Mouse (Mus musculus) neural tube, postnatal 0 days (tissue): Measurements from ENCODE around the gene Olfr59. TPM values are rescaled to one million over a fixed set of nuclear protein-coding genes. Genes with fewer than 3 reads are reported as not detected.

Source experiments
- polyA plus RNA-seq: library from polyadenylated mRNA; unstranded; fragments of >200 nt; fragmentation: Nextera tagmentation; extraction: Ambion mirVana; gene quantifications from 2 replicates; pipeline ENCODE4 v1.2.1, GENCODE M21; 2015

Gene Olfr59
- not detected in 2 replicates for polyA plus RNA-seq

GRCm38 (mm10) chr11:74283436-74283835, at the start of gene Olfr59:
Gene Olfr59 (plus strand): TSS chr11:74283736.

GRCm38 (mm10) chr11:74259508-74259907, 24.0 kb upstream of the Olfr59 start, which contains the start of gene Olfr406:
Gene Olfr406 (plus strand): TSS chr11:74259808.

GRCm38 (mm10) chr11:74337931-74338330, 54.4 kb downstream of the Olfr59 start, which contains the start of gene Olfr410:
Gene Olfr410 (minus strand): TSS chr11:74338031.

Other genes with a start within 250 kb of the Olfr59 start
- gene Olfr139, start 227.2 kb upstream of the Olfr59 start, polyA plus RNA-seq, result not detected in 2 replicates
- not detected in 2 replicates for gene Olfr399, start 227.1 kb upstream of the Olfr59 start, polyA plus RNA-seq
- not detected in 2 replicates for gene Zfp616, start 213.8 kb upstream of the Olfr59 start, polyA plus RNA-seq
- not detected in 2 replicates for gene Olfr401, start 170.0 kb upstream of the Olfr59 start, polyA plus RNA-seq
- not detected in 2 replicates for gene Olfr402, start 130.2 kb upstream of the Olfr59 start, polyA plus RNA-seq
- gene Olfr403, start 97.5 kb upstream of the Olfr59 start, polyA plus RNA-seq, result not detected in 2 replicates
- not detected in 2 replicates for gene Olfr43, start 72.4 kb upstream of the Olfr59 start, polyA plus RNA-seq
- not detected in 2 replicates for gene Olfr406, start 23.9 kb upstream of the Olfr59 start, polyA plus RNA-seq
- gene Olfr410, start 54.3 kb downstream of the Olfr59 start, polyA plus RNA-seq, result not detected in 2 replicates
- gene Olfr411, start 68.9 kb downstream of the Olfr59 start, polyA plus RNA-seq, result not detected in 2 replicates
- not detected in 2 replicates for gene Olfr412, start 78.3 kb downstream of the Olfr59 start, polyA plus RNA-seq